Mouse (Mus musculus) midbrain, embryonic 16.5 days (tissue): ENCODE measurements around the gene Rxfp4. TPM values are rescaled to one million over a fixed set of nuclear protein-coding genes. Genes with fewer than 3 reads are reported as not detected.

Source experiments
- ATAC-seq: fragments of 200-750 bp; cut with Nextera tagmentation; 2 replicates; pipeline ENCODE4 v1.8.0; 2017; ENCODE audit warnings: moderate TSS enrichment
- H3K27ac ChIP-seq: fragments of 300-500 bp; sonication (generic); 2 replicates; pipeline ENCODE4 v1.5.1; 2014; ENCODE audit warnings: mild to moderate bottlenecking, low read length, mixed read lengths
- H3K27me3 ChIP-seq: fragments of 300-500 bp; sonication (generic); 2 replicates; pipeline ENCODE4 v1.6.1; 2014; ENCODE audit warnings: low read depth, low read length, mixed read lengths; ENCODE audit not compliant: control insufficient read depth, insufficient read depth
- H3K36me3 ChIP-seq: fragments of 300-500 bp; sonication (generic); 2 replicates; pipeline ENCODE4 v1.6.1; 2014; ENCODE audit warnings: mild to moderate bottlenecking, low read length, moderate library complexity, mixed read lengths; ENCODE audit not compliant: control insufficient read depth, insufficient read depth
- H3K4me1 ChIP-seq: fragments of 300-500 bp; sonication (generic); 2 replicates; pipeline ENCODE4 v1.6.1; 2014; ENCODE audit warnings: mild to moderate bottlenecking, low read length, mixed read lengths; ENCODE audit not compliant: control insufficient read depth, insufficient read depth
- H3K4me2 ChIP-seq: fragments of 300-500 bp; sonication (generic); 2 replicates; pipeline ENCODE4 v1.6.1; 2014; ENCODE audit warnings: mild to moderate bottlenecking, low read length, mixed read lengths
- H3K4me3 ChIP-seq: fragments of 300-500 bp; sonication (generic); 2 replicates; pipeline ENCODE4 v1.5.1; 2014; ENCODE audit warnings: low read depth, mild to moderate bottlenecking, low read length, moderate library complexity, mixed read lengths
- H3K9ac ChIP-seq: fragments of 300-500 bp; sonication (generic); 2 replicates; pipeline ENCODE4 v1.6.1; 2014; ENCODE audit warnings: low read depth, low read length, mixed read lengths
- H3K9me3 ChIP-seq: fragments of 300-500 bp; sonication (generic); replicated peaks from 2 replicates; pipeline ENCODE4 v1.6.1; 2014; ENCODE audit warnings: mild to moderate bottlenecking, low read length, mixed read lengths; ENCODE audit not compliant: control insufficient read depth, poor library complexity, severe bottlenecking
- WGBS: fragments of 180-500 bp; shearing (Covaris S2); extraction: QIAGEN DNeasy Blood & Tissue Kit; methylation state at CpG from one replicate; pipeline ENCODE4 v1.1.7; 2014; 5-methylcytosine and 5-hydroxymethylcytosine counted together
- polyA plus RNA-seq: library from polyadenylated mRNA; unstranded; fragments of >200 nt; fragmentation: Nextera tagmentation; extraction: Ambion mirVana; gene quantifications from 2 replicates; pipeline ENCODE4 v1.2.1, GENCODE M21; 2015

The Rxfp4 gene
- polyA plus RNA-seq, 1 experiment from 2014 or later = not detected

GRCm38 (mm10) chr3:88625531-88625930 lies 27.4 kb downstream of the Rxfp4 start:
- Histone ChIP-seq H3K36me3 (0 out of 2 replicates have a peak, but pooled peaks cover 2% of the 10 kb centered on the region), H3K4me3 (no peak overlapping the region), H3K9ac (peak overlapping the region; percentile 96; the same call in 1 of the 2 replicates), H3K4me1 (peaks cover 47% of the 10 kb centered on the region), H3K27ac (no peak overlapping the region; the same call in 1 of the 2 replicates), H3K27me3 (no peaks in the 10 kb centered on the region), H3K9me3 (no peaks in the 10 kb centered on the region), H3K4me2 (peak overlapping the region; percentile 94; the same call in 1 of the 2 replicates)
- 95% methylated on average over 7 of the region's 7 CpGs for WGBS
- no peak for ATAC-seq

- Histone ChIP-seq H3K9me3 (no peaks in the 10 kb centered on the region), H3K4me2 (peak overlapping the region; percentile 94), H3K9ac (peak overlapping the region; percentile 96), H3K4me3 (peak overlapping the region; percentile 93), H3K27ac (peak overlapping the region; percentile 91), H3K27me3 (no peaks in the 10 kb centered on the region), H3K4me1 (peaks cover 49% of the 10 kb centered on the region), H3K36me3 (0 out of 2 replicates have a peak, but pooled peaks cover 2% of the 10 kb centered on the region)
- ATAC-seq = no peak
- 28% methylated on average over 2 of the region's 2 CpGs for WGBS
These were observed 28.0 kb downstream of the Rxfp4 start for GRCm38 (mm10) chr3:88624951-88625350.

DNA sequence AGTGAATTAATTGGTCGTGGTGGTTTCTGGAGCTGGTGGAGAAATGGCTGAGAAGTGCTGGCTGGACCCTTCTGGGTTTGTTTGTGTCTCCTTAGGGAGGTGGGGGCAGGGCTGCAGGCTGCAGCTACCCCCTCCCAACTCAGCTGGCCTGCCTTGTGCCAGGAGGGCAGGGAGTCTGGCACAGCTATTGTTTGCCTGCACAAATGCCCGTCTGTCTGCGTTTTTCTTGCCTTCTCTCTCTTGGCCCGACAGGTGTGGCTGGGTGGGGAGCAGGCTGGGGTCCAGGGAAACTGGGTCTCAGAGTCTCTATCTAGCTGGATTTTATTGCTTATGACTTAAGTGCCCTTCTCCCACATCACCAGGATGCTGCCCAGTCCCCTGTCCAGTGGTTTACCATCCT lies 28.6 kb downstream of the Rxfp4 start:
- Histone ChIP-seq H3K27me3 (no peaks in the 10 kb centered on the region), H3K4me1 (peaks cover 51% of the 10 kb centered on the region), H3K9ac (peak overlapping the region; percentile 96), H3K36me3 (no peaks in the 10 kb centered on the region), H3K4me2 (peak overlapping the region; percentile 94), H3K27ac (peak overlapping the region; percentile 91), H3K4me3 (peak overlapping the region; percentile 93), H3K9me3 (no peaks in the 10 kb centered on the region)
- ATAC-seq = no peak
- WGBS = 5% methylated on average over 4 of the region's 4 CpGs

GRCm38 (mm10) chr3:88623346-88624135 lies 29.4 kb downstream of the Rxfp4 start:
- 0% methylated on average over 15 of the region's 15 CpGs for WGBS
- Histone ChIP-seq H3K4me2 (peak overlapping the region; percentile 94), H3K4me3 (peak overlapping the region; percentile 93), H3K4me1 (peaks cover 49% of the 10 kb centered on the region), H3K9me3 (no peaks in the 10 kb centered on the region), H3K27me3 (no peaks in the 10 kb centered on the region), H3K36me3 (no peaks in the 10 kb centered on the region), H3K27ac (peak overlapping the region; percentile 91), H3K9ac (peak overlapping the region; percentile 96)
- no peak; the same call in 1 of the 2 replicates for ATAC-seq

- Histone ChIP-seq H3K36me3 (no peaks in the 10 kb centered on the region), H3K4me1 (peaks cover 45% of the 10 kb centered on the region), H3K27ac (peak overlapping the region; percentile 91), H3K4me3 (peak overlapping the region; percentile 93), H3K9ac (peak overlapping the region; percentile 96), H3K4me2 (peak overlapping the region; percentile 94), H3K27me3 (no peaks in the 10 kb centered on the region), H3K9me3 (no peaks in the 10 kb centered on the region)
- WGBS = 0% methylated on average over 5 of the region's 6 CpGs
- ATAC-seq = peak; percentile 44
These were observed 30.0 kb downstream of the Rxfp4 start for GRCm38 (mm10) chr3:88622941-88623345.

DNA sequence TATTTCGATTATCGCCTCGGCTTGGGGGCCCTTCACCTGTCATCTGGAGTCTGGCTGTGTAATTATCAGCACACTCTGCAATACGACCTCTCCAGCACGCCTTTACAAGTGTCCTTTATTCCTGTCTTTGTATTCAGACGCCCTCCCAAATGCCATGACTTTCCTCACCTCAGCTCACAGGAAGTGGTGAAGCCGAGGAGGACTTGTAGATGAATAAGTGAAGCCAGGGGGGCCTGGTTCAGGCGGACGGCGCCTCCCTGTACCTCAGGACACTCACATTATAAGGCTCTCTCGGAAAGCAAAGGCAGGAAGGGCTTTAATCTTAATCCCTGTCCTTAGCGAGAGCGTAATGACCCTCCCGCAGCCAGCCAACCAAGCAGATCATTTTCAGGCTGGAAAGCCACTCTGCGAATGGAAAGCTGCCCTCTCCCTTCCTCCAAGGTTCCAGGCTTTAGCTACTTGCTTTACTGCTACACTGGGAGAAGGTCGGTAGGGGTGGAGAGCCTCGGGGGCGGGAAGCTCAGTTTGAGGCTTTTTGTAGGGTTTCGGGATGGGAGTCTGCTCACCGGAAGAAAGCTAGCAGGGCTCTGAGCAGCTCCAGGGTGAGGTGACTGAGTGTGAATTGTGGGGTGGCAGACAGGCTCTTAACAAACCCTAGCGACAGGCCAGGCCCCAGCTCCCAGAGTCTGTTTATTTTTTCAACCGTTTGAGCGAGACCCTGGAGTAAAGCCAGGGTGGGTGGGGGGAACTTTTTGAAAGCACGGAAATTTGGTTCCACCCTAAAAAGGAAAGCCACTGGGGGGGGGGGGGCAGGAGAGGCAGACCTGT lies 30.6 kb downstream of the Rxfp4 start:
- peak; percentile 12; the same call in 1 of the 2 replicates for ATAC-seq
- H3K36me3 ChIP-seq = no peaks in the 10 kb centered on the region
- H3K9ac ChIP-seq = peak overlapping the region; percentile 96
- WGBS = under 1% methylated on average over 24 of the region's 24 CpGs
- no peaks in the 10 kb centered on the region for H3K9me3 ChIP-seq
- H3K4me2 ChIP-seq = peak overlapping the region; percentile 94
- H3K4me3 ChIP-seq = peak overlapping the region; percentile 93
- H3K27me3 ChIP-seq = no peaks in the 10 kb centered on the region
- peak overlapping the region; percentile 91 for H3K27ac ChIP-seq
- peaks cover 44% of the 10 kb centered on the region for H3K4me1 ChIP-seq

- H3K36me3 ChIP-seq = no peaks in the 10 kb centered on the region
- H3K27ac ChIP-seq = peak overlapping the region; percentile 91
- no peaks in the 10 kb centered on the region for H3K27me3 ChIP-seq
- peak overlapping the region; percentile 96 for H3K9ac ChIP-seq
- peak; percentile 17 for ATAC-seq
- H3K9me3 ChIP-seq = no peaks in the 10 kb centered on the region
- peak overlapping the region; percentile 94 for H3K4me2 ChIP-seq
- H3K4me3 ChIP-seq = peak overlapping the region; percentile 93
- H3K4me1 ChIP-seq = peaks cover 37% of the 10 kb centered on the region
- WGBS = under 1% methylated on average over 35 of the region's 36 CpGs
These were observed 31.3 kb downstream of the Rxfp4 start for GRCm38 (mm10) chr3:88621537-88622112.

- Histone ChIP-seq H3K36me3 (no peaks in the 10 kb centered on the region), H3K9ac (peak overlapping the region; percentile 96), H3K27me3 (no peaks in the 10 kb centered on the region), H3K27ac (peak overlapping the region; percentile 91), H3K9me3 (no peaks in the 10 kb centered on the region), H3K4me3 (peak overlapping the region; percentile 93), H3K4me1 (peaks cover 33% of the 10 kb centered on the region), H3K4me2 (peak overlapping the region; percentile 94)
- peak; percentile 75 for ATAC-seq
- WGBS = under 1% methylated on average over 56 of the region's 64 CpGs
These were observed 31.9 kb downstream of the Rxfp4 start for GRCm38 (mm10) chr3:88620992-88621536.
